Mouse (Mus musculus): Measurements from ENCODE around the gene Gm8068.
"Not testable (repeated sequence)": the region's sequence is repeated elsewhere in the genome, so short reads cannot be mapped to it uniquely, and the experiment has no call there.

Gm8068 gene

GRCm38 (mm10) chr14:41701785-41702184, at the start of gene Gm8068:
Gene Gm8068 (minus strand): TSS chr14:41701885.
- POLR2A ChIA-PET, CTCF ChIA-PET: not testable (repeated sequence)

DNA sequence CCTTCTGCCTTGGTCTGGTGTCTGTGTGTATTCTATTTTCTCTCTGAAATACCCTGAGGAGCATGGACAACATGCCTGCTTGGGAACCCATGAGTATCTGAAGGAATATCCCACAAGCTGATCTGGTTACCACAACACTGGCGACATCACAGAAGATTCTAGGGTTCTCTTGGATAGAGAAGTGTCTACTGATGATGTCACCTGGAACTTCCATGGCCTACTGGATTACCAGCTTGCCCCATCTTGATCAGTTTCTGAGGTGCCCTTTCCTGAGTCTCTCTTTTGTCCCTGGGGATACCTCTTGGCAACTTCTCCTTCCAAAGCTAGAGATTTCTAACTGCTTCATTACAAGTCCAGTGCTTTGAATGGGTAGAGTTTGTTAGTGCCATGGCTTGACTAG, 48.8 kb upstream of the Gm8068 start, which contains the start of gene Gm7929:
Gene Gm7929, minus strand, starts transcription at position 101 of the 400 bp plus-strand sequence.
- POLR2A ChIA-PET, CTCF ChIA-PET: not testable (repeated sequence)

DNA sequence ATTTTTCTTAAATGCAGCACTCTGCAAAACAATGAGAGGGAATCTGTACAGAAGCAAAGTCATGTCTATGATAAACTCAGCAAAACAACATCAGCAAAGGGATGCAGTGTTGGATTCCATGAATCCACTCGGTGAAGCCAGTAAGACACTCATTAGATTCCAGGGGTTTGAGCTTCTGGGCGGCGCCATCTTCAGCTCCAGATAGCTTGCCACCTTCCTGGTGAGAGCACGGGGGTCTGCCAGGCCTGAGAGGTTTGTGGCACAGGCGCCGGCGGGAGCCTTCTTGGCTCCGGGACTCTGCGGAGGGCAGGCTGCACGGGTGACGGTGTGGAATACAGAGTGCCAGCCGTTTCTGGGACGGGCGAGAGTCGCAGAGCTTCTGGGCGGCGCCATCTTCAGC, 21.8 kb upstream of the Gm8068 start:
- CTCF ChIA-PET, POLR2A ChIA-PET: not testable (repeated sequence)

GRCm38 (mm10) chr14:41717180-41717579, 15.5 kb upstream of the Gm8068 start:
- POLR2A ChIA-PET, CTCF ChIA-PET: not testable (repeated sequence)

DNA sequence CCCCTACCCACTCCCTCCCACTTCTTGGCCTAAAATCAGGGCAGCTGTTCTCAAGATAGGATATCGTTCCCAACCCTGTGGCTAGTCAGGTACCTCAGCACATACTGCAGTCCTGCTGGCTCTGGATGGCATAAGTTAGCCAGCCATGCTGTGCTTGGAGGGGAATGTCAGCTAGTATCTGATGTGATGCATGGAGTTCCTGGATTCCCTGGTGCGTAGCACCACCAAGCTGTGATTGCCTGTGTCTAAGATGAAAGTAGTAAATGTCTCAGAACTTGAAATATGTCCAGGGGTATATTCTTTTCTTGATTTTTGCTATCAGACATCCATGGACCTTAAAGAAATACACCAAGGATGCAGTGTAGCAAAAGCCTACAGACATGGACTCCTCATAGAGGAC, 53.5 kb downstream of the Gm8068 start:
- POLR2A ChIA-PET = not testable (repeated sequence)

More for the DNA sequence above, 53.5 kb downstream of the Gm8068 start:
- CTCF ChIA-PET = not testable (repeated sequence)
